Comparison of ENCODE assay signal across 23 mouse cellular contexts in genomic region chr16:79108969-79109368, GRCm38 (mm10). TPM values are rescaled to one million over a fixed set of nuclear protein-coding genes. Genes with fewer than 3 reads are reported as not detected.
"Had no signal": no experiment of that assay in that cellular context is flagged by ENCODE, and none has a peak within 500 bp of the region (broad histone marks: within the 10 kb centered on the region; RNA-seq: fewer than 3 reads in every experiment).

No protein-coding gene starts in this region.

- H3K9ac ChIP-seq: kidney, embryonic 15.5 days; limb, embryonic 12.5 days; limb, embryonic 15.5 days; liver, embryonic 14.5 days; liver, postnatal 0 days; lung, embryonic 14.5 days; midbrain, embryonic 13.5 days; neural tube, embryonic 13.5 days; stomach, embryonic 15.5 days had no signal

- H3K4me3 ChIP-seq: kidney, embryonic 15.5 days; limb, embryonic 12.5 days; limb, embryonic 15.5 days; midbrain, embryonic 10.5 days; midbrain, embryonic 13.5 days; myocyte; neural tube, embryonic 13.5 days; stomach, embryonic 15.5 days had no signal

- H3K27me3 ChIP-seq: kidney, embryonic 15.5 days; limb, embryonic 12.5 days; limb, embryonic 15.5 days; midbrain, embryonic 13.5 days; neural tube, embryonic 13.5 days; stomach, embryonic 15.5 days had no signal

- H3K9me3 ChIP-seq: kidney, embryonic 15.5 days; limb, embryonic 12.5 days; limb, embryonic 15.5 days; midbrain, embryonic 10.5 days; midbrain, embryonic 13.5 days; neural tube, embryonic 13.5 days; stomach, embryonic 15.5 days had no signal

- H3K4me2 ChIP-seq: kidney, embryonic 15.5 days; limb, embryonic 12.5 days; limb, embryonic 15.5 days; liver, embryonic 11.5 days; lung, embryonic 14.5 days; midbrain, embryonic 13.5 days; neural tube, embryonic 13.5 days; stomach, embryonic 15.5 days had no signal

- H3K4me1 ChIP-seq: kidney, embryonic 15.5 days; limb, embryonic 12.5 days; limb, embryonic 15.5 days; neural tube, embryonic 13.5 days; stomach, embryonic 15.5 days had no signal

- H3K36me3 ChIP-seq: kidney, embryonic 15.5 days; limb, embryonic 12.5 days; limb, embryonic 15.5 days; midbrain, embryonic 10.5 days; midbrain, embryonic 13.5 days; neural tube, embryonic 13.5 days; stomach, embryonic 15.5 days had no signal

- DNase-seq: kidney, adult 8-10 months; kidney, postnatal 14 days; left cerebral cortex, postnatal 4 days; liver, postnatal 0 days; lung, embryonic 14.5 days; retina, postnatal 1 day; right cerebral cortex, postnatal 25 days; spleen, adult 18-20 months; thymus, postnatal 25 days had no signal

- H3K27ac ChIP-seq: kidney, embryonic 15.5 days; limb, embryonic 12.5 days; limb, embryonic 15.5 days; liver, embryonic 14.5 days; macrophage; midbrain, embryonic 10.5 days; midbrain, embryonic 13.5 days; neural tube, embryonic 13.5 days; stomach, embryonic 15.5 days had no signal

- ATAC-seq: liver, postnatal 0 days; lung, postnatal 0 days; midbrain, embryonic 13.5 days; midbrain, embryonic 16.5 days had no signal

RNA-seq across cellular contexts. Expression of gene Tmprss15, which starts 18.1 kb away (rescaled TPM):
- polyA plus RNA-seq: kidney, embryonic 15.5 days; large intestine, adult 2 months; limb, embryonic 12.5 days; limb, embryonic 15.5 days; liver, embryonic 11.5 days; liver, embryonic 14.5 days; liver, postnatal 0 days; lung, embryonic 14.5 days; lung, postnatal 0 days; macrophage; midbrain, embryonic 13.5 days; myocyte; neural tube, embryonic 13.5 days had no signal
